Mouse (Mus musculus) inflammation-experienced regulatory T-cells, adult 16 weeks (primary cell): ENCODE data around the gene 5430419D17Rik. TPM values are rescaled to one million over a fixed set of nuclear protein-coding genes. Genes with fewer than 3 reads are reported as not detected.

Experiments
- polyA plus RNA-seq: library from polyadenylated mRNA; unstranded; fragments of 100-300 nt; shearing (Covaris generic); gene quantifications from one replicate; pipeline ENCODE4 v1.2.1, GENCODE M21; 2017

The 5430419D17Rik gene
- not detected for polyA plus RNA-seq

GRCm38 (mm10) chr7:131174121-131174520, at the start of gene 5430419D17Rik:
TSS of gene 5430419D17Rik (plus strand) at chr7:131174402.

DNA sequence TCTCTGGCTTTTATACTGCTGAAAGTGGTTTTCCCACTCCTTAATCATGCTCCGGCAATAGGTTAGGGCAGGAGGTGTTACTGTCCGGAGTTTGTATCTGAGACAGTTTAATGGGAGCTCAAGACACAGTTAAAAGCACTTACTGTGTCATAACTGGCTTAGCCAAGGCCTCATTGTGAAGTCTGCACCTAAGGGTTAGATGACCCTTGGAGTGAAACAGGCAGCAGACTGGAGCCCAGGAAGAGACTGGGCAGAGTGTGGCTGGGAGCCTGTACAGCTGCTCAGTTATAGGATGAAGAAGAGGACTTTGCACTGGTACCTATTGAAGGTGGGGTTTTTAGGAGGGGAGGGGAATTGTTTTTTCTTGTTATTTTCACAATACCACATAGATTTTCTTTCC, 28.0 kb upstream of the 5430419D17Rik start, which contains the start of gene 4933402N03Rik:
4933402N03Rik (minus strand) TSS at position 101 of the 400 bp plus-strand sequence.

GRCm38 (mm10) chr7:131322192-131322591, 148.0 kb downstream of the 5430419D17Rik start, which contains the start of gene Cuzd1:
TSS of gene Cuzd1 (minus strand) at chr7:131322292.

GRCm38 (mm10) chr7:131329416-131329815, 155.2 kb downstream of the 5430419D17Rik start, which contains the start of gene Fam24b:
TSS of gene Fam24b (minus strand) at chr7:131329516.

DNA sequence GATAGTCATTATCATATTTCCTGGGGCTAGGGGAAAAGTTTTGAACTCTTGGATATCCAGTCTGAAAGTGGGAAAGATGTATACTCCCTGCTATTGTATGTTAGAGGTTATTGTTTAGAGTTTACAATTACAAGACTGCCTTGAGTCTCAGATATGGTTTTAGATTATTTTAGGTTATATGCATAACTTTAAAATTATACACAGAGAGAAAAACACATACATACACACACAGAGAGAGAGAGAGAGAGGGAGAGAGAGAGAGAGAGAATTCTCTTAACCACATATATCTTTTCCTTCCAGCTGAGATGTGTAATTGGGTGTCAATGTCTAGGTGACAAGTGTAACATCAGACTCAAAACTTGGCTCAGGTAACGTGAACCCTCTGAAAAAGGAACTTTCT, 159.4 kb downstream of the 5430419D17Rik start, which contains the start of gene Fam24a:
Fam24a (plus strand) TSS at position 301 of the 400 bp plus-strand sequence.

Other genes starting within 250 kb of the 5430419D17Rik start
- not detected for gene Htra1, start 238.3 kb upstream of the 5430419D17Rik start, polyA plus RNA-seq
- not detected for gene Dmbt1, start 142.3 kb upstream of the 5430419D17Rik start, polyA plus RNA-seq
- gene 4933402N03Rik, start 28.1 kb upstream of the 5430419D17Rik start, polyA plus RNA-seq: not detected
- not detected for gene Cuzd1, start 147.9 kb downstream of the 5430419D17Rik start, polyA plus RNA-seq
- not detected for gene Fam24b, start 155.1 kb downstream of the 5430419D17Rik start, polyA plus RNA-seq
- not detected for gene Fam24a, start 159.5 kb downstream of the 5430419D17Rik start, polyA plus RNA-seq
- gene 2310057M21Rik, start 188.4 kb downstream of the 5430419D17Rik start, polyA plus RNA-seq: 28.3 TPM
- gene Pstk, start 196.7 kb downstream of the 5430419D17Rik start, polyA plus RNA-seq: 53.2 TPM
- 29.9 TPM for gene Ikzf5, start 236.1 kb downstream of the 5430419D17Rik start, polyA plus RNA-seq
- gene Acadsb, start 236.2 kb downstream of the 5430419D17Rik start, polyA plus RNA-seq: 80.8 TPM